Mouse (Mus musculus) adrenal gland, adult 18-20 months (tissue): ENCODE measurements around the gene Poldip2. TPM values are rescaled to one million over a fixed set of nuclear protein-coding genes. Genes with fewer than 3 reads are reported as not detected.

Source experiments
- total RNA-seq, 2 experiments: library from RNA; stranded (reverse); gene quantifications; 1 replicate in 1 of 2; 2 replicates in 1 of 2; pipeline ENCODE4 v1.2.3; 2021

Poldip2 gene
- total RNA-seq, 2 experiments from 2014 or later = 153 to 166 TPM

Other genes with a start within 250 kb of the Poldip2 start
- under 1 TPM; 0.46 to 0.54 TPM for gene BC030499, start 221.4 kb upstream of the Poldip2 start, total RNA-seq
- gene Spag5, start 210.7 kb upstream of the Poldip2 start, total RNA-seq = 1 to 10 TPM; 1.9 to 4.3 TPM
- 10 to 100 TPM; 20.8 to 26.9 TPM for gene Aldoc, start 189.2 kb upstream of the Poldip2 start, total RNA-seq
- gene Pigs, start 183.8 kb upstream of the Poldip2 start, total RNA-seq = 10 to 100 TPM; 56.2 to 62.4 TPM
- gene Unc119, start 168.7 kb upstream of the Poldip2 start, total RNA-seq = 10 to 100 TPM; 25.8 to 29.0 TPM
- gene Foxn1, start 125.6 kb upstream of the Poldip2 start, total RNA-seq = under 1 TPM; 0.19 to 0.20 TPM
- gene Slc13a2, start 90.0 kb upstream of the Poldip2 start, total RNA-seq = not detected
- 10 to 100 TPM; 27.4 to 32.0 TPM for gene Slc46a1, start 46.5 kb upstream of the Poldip2 start, total RNA-seq
- 1 to 10 TPM; 5.3 to 6.4 TPM for gene Sarm1, start 14.4 kb upstream of the Poldip2 start, total RNA-seq
- 1 to 10 TPM; 1.6 to 4.5 TPM for gene Vtn, start 13.1 kb upstream of the Poldip2 start, total RNA-seq
- not detected for gene Sebox, start 8.7 kb upstream of the Poldip2 start, total RNA-seq
- gene Tmem199, start within 50 bp of the Poldip2 start, total RNA-seq = 10 to 100 TPM; 27.8 to 28.0 TPM
- gene Tnfaip1, start 24.1 kb downstream of the Poldip2 start, total RNA-seq = 10 to 100 TPM; 38.3 to 43.0 TPM
- 10 to 100 TPM; 91.4 to 96.0 TPM for gene Ift20, start 24.2 kb downstream of the Poldip2 start, total RNA-seq
- gene Tmem97, start 38.6 kb downstream of the Poldip2 start, total RNA-seq = 10 to 100 TPM; 27.6 to 40.9 TPM
- 10 to 100 TPM; 39.0 to 84.5 TPM for gene Nlk, start 185.2 kb downstream of the Poldip2 start, total RNA-seq
- 10 to 100 TPM; 35.8 to 45.9 TPM for gene Ccnq, start 239.5 kb downstream of the Poldip2 start, total RNA-seq